Mouse (Mus musculus): ENCODE measurements around the gene Prkci. TPM values are rescaled to one million over a fixed set of nuclear protein-coding genes. Genes with fewer than 3 reads are reported as not detected.

Prkci gene
- polyA plus RNA-seq, 1 experiment from 2014 or later: 40.3 TPM

Small RNA genes lying within 50 kb of the gene (microRNA-seq; reads per million reads assigned to microRNA genes)
- not detected for gene Mir7008

Other genes starting within 250 kb of the Prkci start
- gene Samd7, start 249.5 kb upstream of the Prkci start, polyA plus RNA-seq (2015; fragmentation: Nextera tagmentation; extraction: Ambion mirVana): not detected in 2 replicates
- 62.8 and 86.1 TPM in 2 replicates for gene Sec62, start 202.9 kb upstream of the Prkci start, polyA plus RNA-seq (2015; fragmentation: Nextera tagmentation; extraction: Ambion mirVana)
- 8.9 and 10.9 TPM in 2 replicates for gene Gpr160, start 139.8 kb upstream of the Prkci start, polyA plus RNA-seq (2015; fragmentation: Nextera tagmentation; extraction: Ambion mirVana)
- 6.2 and 6.8 TPM in 2 replicates for gene Phc3, start 26.3 kb upstream of the Prkci start, polyA plus RNA-seq (2015; fragmentation: Nextera tagmentation; extraction: Ambion mirVana)
- 20.8 and 21.3 TPM in 2 replicates for gene Skil, start 99.3 kb downstream of the Prkci start, polyA plus RNA-seq (2015; fragmentation: Nextera tagmentation; extraction: Ambion mirVana)
- gene Cldn11, start 154.2 kb downstream of the Prkci start, polyA plus RNA-seq (2015; fragmentation: Nextera tagmentation; extraction: Ambion mirVana): 3.3 and 4.2 TPM in 2 replicates

Measured in stomach, embryonic 16.5 days (tissue).